Mouse (Mus musculus) heart, adult 2 months (tissue): ENCODE data around the gene Igf2bp3.

Experiments used
- CTCF ChIP-seq: fragments of 200-600 bp; IDR thresholded peaks from 2 replicates; pipeline ENCODE4 v1.8.1; 2022; ENCODE audit warnings: antibody characterized with exemption, mild to moderate bottlenecking, moderate library complexity
- POLR2A ChIP-seq: fragments of 200-500 bp; IDR thresholded peaks from 2 replicates; pipeline ENCODE4 v1.6.1; 2011; ENCODE audit warnings: mild to moderate bottlenecking, low read depth, low read length, control low read depth; ENCODE audit not compliant: insufficient read depth

DNA sequence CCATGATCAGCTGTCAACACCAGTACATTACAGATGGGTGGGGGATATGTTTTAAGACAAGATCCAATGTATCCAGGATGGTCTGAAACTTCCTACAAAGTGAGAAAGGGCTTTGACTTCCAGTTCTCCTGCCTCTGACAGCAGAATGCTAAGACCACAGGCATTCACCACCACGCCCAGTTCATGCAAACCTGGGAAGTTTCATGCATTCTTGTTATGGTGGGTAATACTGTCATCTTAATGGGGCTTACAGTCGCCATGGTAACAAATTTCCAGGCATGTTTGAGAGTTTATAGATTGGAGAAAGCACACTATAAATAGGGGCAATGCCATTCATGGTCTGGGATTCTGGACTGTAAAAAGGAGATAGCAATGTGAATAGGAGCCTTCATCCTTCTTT, 105.6 kb downstream of the Igf2bp3 start:
- no peak for TF ChIP-seq CTCF
- TF ChIP-seq POLR2A = no peak
